Mouse (Mus musculus) liver, postnatal 0 days (tissue): ENCODE data around the gene Wdr70.

ENCODE experiments used
- CTCF ChIP-seq: sonication (generic); IDR thresholded peaks from 2 replicates; pipeline ENCODE4 v1.5.1; 2016; ENCODE audit warnings: antibody characterized with exemption, low read depth
- EP300 ChIP-seq: IDR thresholded peaks from 2 replicates; pipeline ENCODE4 v1.6.1; 2016; ENCODE audit warnings: antibody characterized with exemption, low read depth, mild to moderate bottlenecking

GRCm38 (mm10) chr15:8027503-8027902 lies 71.5 kb downstream of the Wdr70 start:
- 0 out of 2 replicates have a peak, but pooled peaks have one; percentile 10 for TF ChIP-seq CTCF
- TF ChIP-seq EP300, result no peak
